Mouse (Mus musculus): ENCODE measurements at regions not wholly inside any gene's neighbourhood (a gene's known extent, or its start where the extent isn't known, plus 50 kb on each side); places are given as distances from the start of the nearest gene placed in this dataset.

DNA sequence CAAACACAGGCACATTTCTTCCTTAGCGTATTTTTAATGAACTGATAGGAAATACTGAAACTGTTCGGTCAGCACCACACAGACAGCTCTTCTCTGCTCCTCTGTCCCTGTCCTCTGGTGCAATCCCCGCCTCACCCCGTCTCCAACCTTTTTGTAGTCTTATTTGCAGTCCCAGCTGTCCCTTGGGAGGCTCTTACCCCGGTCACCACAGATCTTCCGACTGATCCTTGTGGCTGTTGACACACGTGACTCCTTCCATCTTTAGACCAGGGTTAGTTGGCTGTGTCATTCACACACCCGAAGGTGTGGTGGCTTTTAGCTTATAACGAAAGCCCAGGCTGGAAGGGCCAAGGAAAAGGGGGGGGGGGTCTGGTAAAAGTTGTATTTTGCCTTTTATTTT, 56.4 kb downstream of the Cyp26a1 start:
- H3K27me3 ChIP-seq: no peaks in the 10 kb centered on the region
- ChIA-PET POLR2A (interaction anchor here (0.5 to 1.0 kb wide), 3 partner anchors 9 to 21 kb away, joined by 3 read pairs; no protein-coding TSS in a partner anchor), CTCF (interaction anchor here (1.0 to 2.6 kb wide), 4 partner anchors 10 to 50 kb away, joined by 4 to 12 read pairs (median 6); no protein-coding TSS in a partner anchor)
- no peak for TF ChIP-seq CTCF (IDR thresholded peaks at IDR 0.05)
- ATAC-seq: no peak
- no peak for DNase-seq (ENCODE audit: low read depth, low spot score)
- in situ Hi-C loops (cut with MboI; ENCODE audit: low pct_unique_long_range_greater_than_20kb): no loop called here

GRCm38 (mm10) chr19:37755372-37755771, 57.8 kb downstream of the Cyp26a1 start:
- no peaks in the 10 kb centered on the region for H3K27me3 ChIP-seq
- ChIA-PET CTCF (interaction anchor here (1.1 to 2.6 kb wide), 3 partner anchors 11 to 51 kb away, joined by 4 to 12 read pairs (median 5); no protein-coding TSS in a partner anchor), POLR2A (no interaction called here)
- peak; percentile 48 for TF ChIP-seq CTCF (IDR thresholded peaks at IDR 0.05)
- in situ Hi-C loops (cut with MboI; ENCODE audit: low pct_unique_long_range_greater_than_20kb): no loop called here
- DNase-seq (ENCODE audit: low read depth, low spot score): no peak
- ATAC-seq: no peak

DNA sequence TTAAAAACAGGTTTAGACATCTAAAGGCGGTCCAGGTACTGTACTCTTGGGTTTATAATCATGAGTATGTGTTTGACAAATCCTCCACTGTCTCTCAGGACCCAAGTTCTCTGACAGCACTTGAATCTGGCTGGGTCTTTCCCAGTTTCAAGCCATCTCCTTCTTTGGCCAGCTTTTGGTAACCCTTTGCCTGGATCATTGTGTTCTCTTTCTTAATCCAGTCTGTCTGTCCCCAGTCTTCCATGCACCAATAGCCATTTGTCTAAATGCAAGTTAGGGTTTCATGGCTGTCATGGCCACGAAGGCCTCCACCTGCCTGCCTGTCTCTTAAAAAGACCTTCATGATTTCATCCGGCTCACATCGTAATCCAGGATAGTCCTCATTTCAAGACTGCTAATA, 71.8 kb downstream of the Cyp26a1 start:
- ChIA-PET CTCF (no interaction called here), POLR2A (no interaction called here)
- DNase-seq (ENCODE audit: low read depth, low spot score) (no peak), ATAC-seq (no peak)
- no peaks in the 10 kb centered on the region for H3K27me3 ChIP-seq
- in situ Hi-C loops (cut with MboI; ENCODE audit: low pct_unique_long_range_greater_than_20kb): no loop called here
- TF ChIP-seq CTCF (IDR thresholded peaks at IDR 0.05): no peak

GRCm38 (mm10) chr19:37771956-37772355, 74.4 kb downstream of the Cyp26a1 start:
- in situ Hi-C loops (cut with MboI; ENCODE audit: low pct_unique_long_range_greater_than_20kb): no loop called here
- ATAC-seq: no peak
- ChIA-PET CTCF (interaction anchor here (1.0 to 1.4 kb wide), 2 partner anchors 10 to 42 kb away, joined by 3 to 5 read pairs; no protein-coding TSS in a partner anchor), POLR2A (no interaction called here)
- no peak for TF ChIP-seq CTCF (IDR thresholded peaks at IDR 0.05)
- DNase-seq (ENCODE audit: low read depth, low spot score): no peak
- no peaks in the 10 kb centered on the region for H3K27me3 ChIP-seq

- POLR2A ChIA-PET: no interaction called here
- TF ChIP-seq CTCF (IDR thresholded peaks at IDR 0.05): no peak
- no peak for ATAC-seq
- no peaks in the 10 kb centered on the region for H3K27me3 ChIP-seq
- in situ Hi-C loops (cut with MboI; ENCODE audit: low pct_unique_long_range_greater_than_20kb): no loop called here
- DNase-seq (ENCODE audit: low read depth, low spot score): no peak
- CTCF ChIA-PET: interaction anchor here (0.7 to 1.4 kb wide), 2 partner anchors 13 to 34 kb away, joined by 3 to 5 read pairs; no protein-coding TSS in a partner anchor
Observed at GRCm38 (mm10) chr19:37774551-37774950, 77.0 kb downstream of the Cyp26a1 start.

- TF ChIP-seq CTCF (IDR thresholded peaks at IDR 0.05): no peak
- ChIA-PET POLR2A (no interaction called here), CTCF (interaction anchor here (0.7 to 1.4 kb wide), 2 partner anchors 13 to 33 kb away, joined by 3 to 5 read pairs; no protein-coding TSS in a partner anchor)
- no peak for DNase-seq (ENCODE audit: low read depth, low spot score)
- no peaks in the 10 kb centered on the region for H3K27me3 ChIP-seq
- ATAC-seq: no peak
- in situ Hi-C loops (cut with MboI; ENCODE audit: low pct_unique_long_range_greater_than_20kb): no loop called here
Observed at GRCm38 (mm10) chr19:37774966-37775365, 77.4 kb downstream of the Cyp26a1 start.

DNA sequence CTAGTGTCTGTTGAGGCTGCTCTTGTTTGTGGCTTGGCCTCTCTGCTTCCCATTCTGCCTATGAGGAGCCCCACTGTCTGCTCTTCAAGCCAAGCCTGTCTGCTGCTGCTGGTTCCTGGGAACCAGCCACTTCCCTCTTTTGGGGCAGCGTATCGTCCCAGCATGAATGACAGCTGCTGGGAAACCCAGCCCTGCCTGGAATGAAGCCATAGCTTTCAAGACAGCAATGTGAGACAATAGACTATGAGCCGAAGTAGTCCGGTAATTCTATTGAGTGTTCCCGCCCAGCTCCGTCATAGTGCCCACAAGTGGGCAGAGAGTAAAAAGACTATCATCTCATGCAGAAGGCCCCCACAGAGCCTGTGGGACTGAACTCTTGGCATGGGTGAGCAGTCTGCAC, 80.4 kb downstream of the Cyp26a1 start:
- DNase-seq (ENCODE audit: low read depth, low spot score) (no peak), ATAC-seq (no peak)
- H3K27me3 ChIP-seq: no peaks in the 10 kb centered on the region
- CTCF ChIA-PET: no interaction called here
- POLR2A ChIA-PET: interaction anchor here (0.6 kb wide), 1 partner anchor 27 kb away, joined by 3 read pairs; no protein-coding TSS in a partner anchor
- in situ Hi-C loops (cut with MboI; ENCODE audit: low pct_unique_long_range_greater_than_20kb): no loop called here
- no peak for TF ChIP-seq CTCF (IDR thresholded peaks at IDR 0.05)

DNA sequence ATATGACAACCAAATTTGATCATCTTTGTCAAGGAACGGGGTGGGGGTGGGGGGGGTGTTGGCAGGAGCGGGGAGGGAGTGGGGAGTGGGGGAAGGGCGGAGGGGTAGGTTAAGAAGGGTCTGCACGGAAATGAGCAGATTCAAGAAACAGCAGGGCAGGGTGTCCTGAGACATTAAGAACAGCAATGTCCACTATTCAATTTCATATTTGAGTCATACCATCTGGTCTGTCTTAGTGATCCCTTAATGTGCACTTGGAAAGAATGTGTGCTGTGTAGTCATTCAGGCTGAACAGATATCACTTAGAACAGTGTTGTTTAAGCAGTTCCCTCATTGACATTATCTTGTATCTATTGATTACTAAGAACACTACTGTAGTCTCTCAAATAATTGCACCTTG, 81.0 kb downstream of the Cyp26a1 start:
- ATAC-seq (no peak), DNase-seq (ENCODE audit: low read depth, low spot score) (no peak)
- CTCF ChIA-PET: interaction anchor here (0.8 kb wide), 1 partner anchor 10 kb away, joined by 3 read pairs; no protein-coding TSS in a partner anchor
- TF ChIP-seq CTCF (IDR thresholded peaks at IDR 0.05): no peak
- POLR2A ChIA-PET: no interaction called here
- in situ Hi-C loops (cut with MboI; ENCODE audit: low pct_unique_long_range_greater_than_20kb): no loop called here
- no peaks in the 10 kb centered on the region for H3K27me3 ChIP-seq

DNA sequence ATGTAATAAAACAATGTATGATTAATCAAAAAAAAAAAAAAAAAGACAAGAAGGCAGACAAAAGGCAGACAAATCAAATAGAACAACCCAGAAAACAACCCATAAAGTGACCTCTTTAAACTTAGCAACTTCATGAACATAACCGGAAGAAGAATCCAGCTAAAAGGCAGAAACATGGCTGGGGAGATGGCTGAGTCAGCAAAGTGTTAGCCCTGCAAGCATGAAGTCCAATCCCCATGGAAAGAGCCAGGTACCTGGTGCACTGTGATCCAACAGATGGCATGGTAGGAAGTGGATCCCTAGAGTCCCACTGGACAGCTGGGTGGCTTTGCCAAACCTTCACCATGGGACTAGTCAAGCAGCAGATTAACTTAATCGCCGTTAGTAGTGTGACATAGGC, 90.9 kb downstream of the Cyp26a1 start:
- TF ChIP-seq CTCF (IDR thresholded peaks at IDR 0.05): no peak
- POLR2A ChIA-PET: no interaction called here
- CTCF ChIA-PET: interaction anchor here (0.8 to 0.9 kb wide), 2 partner anchors 10 to 77 kb away, joined by 3 read pairs; no protein-coding TSS in a partner anchor
- no peak for ATAC-seq
- no peak for DNase-seq (ENCODE audit: low read depth, low spot score)
- in situ Hi-C loops (cut with MboI; ENCODE audit: low pct_unique_long_range_greater_than_20kb): no loop called here
- no peaks in the 10 kb centered on the region for H3K27me3 ChIP-seq

DNA sequence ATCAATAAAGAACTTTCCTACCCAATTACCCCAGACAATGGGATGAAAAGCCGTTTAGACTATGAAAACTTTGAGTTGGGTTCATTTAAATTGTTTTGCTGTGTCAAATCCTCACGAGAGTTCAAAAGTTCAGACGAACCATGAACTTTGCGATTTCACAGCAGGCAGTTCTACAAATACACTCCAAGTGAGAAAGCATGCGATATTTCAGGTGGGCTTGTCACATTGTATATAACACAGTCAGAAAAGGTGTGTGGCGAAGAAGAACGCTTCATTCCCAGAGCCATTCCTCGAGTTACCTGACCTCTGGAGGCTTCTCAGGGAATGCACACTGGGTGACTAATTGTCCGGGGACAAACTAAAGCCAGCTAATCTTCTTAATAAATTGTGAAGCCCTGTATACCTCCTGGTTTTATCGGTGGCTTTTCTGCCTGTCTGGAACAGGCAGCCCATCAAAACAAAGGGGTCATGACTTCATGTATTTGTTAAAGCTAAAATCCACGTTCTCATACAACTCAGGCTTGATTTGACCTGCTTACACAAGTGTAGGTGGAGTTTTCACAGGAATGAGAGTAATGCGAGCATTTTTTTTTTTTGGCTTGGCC, 92.1 kb downstream of the Cyp26a1 start:
- H3K27me3 ChIP-seq: no peaks in the 10 kb centered on the region
- POLR2A ChIA-PET: interaction anchor here (1.2 kb wide), 1 partner anchor 15 kb away, joined by 3 read pairs; no protein-coding TSS in a partner anchor
- in situ Hi-C loops (cut with MboI; ENCODE audit: low pct_unique_long_range_greater_than_20kb): no loop called here
- TF ChIP-seq CTCF (IDR thresholded peaks at IDR 0.05): no peak
- DNase-seq (ENCODE audit: low read depth, low spot score) (no peak), ATAC-seq (no peak)
- CTCF ChIA-PET: interaction anchor here (0.8 to 1.3 kb wide), 2 partner anchors 16 to 79 kb away, joined by 3 to 4 read pairs; no protein-coding TSS in a partner anchor

DNA sequence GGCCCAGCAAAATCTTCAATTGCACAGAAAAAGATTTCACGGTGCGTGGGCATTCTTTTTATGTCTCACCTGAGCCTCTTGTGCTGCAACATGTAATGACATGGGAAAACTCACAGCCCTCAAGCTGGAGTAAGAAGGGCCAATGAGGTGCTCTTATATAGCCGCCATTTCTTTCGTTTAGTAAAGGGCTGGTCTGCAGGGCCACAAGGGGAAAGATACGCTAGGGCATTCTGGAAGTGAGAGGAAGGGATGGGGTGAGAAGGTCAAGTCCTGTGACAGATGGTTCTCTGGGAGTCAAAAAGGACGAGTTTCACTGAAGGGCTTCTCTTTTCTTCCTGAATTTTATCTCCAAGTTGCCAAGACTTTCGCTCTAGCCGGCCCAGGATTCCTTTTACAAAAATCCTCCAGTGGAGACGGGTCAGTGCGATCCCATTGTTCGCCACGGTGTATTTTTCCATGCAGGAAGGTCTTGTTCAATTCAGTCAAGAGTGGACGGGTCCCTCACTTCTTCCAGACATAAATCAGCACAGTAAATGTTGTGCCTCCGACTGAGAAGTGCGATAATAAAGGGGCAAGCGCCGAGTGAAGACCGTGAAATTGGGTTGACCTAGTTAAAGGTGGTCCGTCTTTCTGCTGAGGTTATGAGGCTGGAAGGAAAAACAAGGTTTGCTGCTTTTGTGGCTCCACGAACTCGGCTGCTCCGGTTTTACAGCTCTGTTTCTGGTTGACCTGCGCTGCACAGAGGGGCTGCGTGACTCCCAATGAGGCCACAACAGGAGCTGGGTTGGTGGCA, 92.9 kb downstream of the Cyp26a1 start:
- CTCF ChIA-PET: interaction anchor here (1.3 kb wide), 1 partner anchor 17 kb away, joined by 4 read pairs; no protein-coding TSS in a partner anchor
- TF ChIP-seq CTCF (IDR thresholded peaks at IDR 0.05): no peak
- ATAC-seq: no peak
- no peak for DNase-seq (ENCODE audit: low read depth, low spot score)
- in situ Hi-C loops (cut with MboI; ENCODE audit: low pct_unique_long_range_greater_than_20kb): no loop called here
- no peaks in the 10 kb centered on the region for H3K27me3 ChIP-seq
- POLR2A ChIA-PET: interaction anchor here (1.2 kb wide), 1 partner anchor 14 kb away, joined by 3 read pairs; no protein-coding TSS in a partner anchor
